ENCODE assay signal across 8 mouse cellular contexts in genomic region chr1:181841396-181841795, GRCm38 (mm10). TPM values are rescaled to one million over a fixed set of nuclear protein-coding genes. Genes with fewer than 3 reads are reported as not detected.
DNase-seq lines count a peak whose midpoint lies in the region; ATAC-seq lines count a peak whose summit lies in the region.

No protein-coding gene starts in this region.

- peak overlapping the region; percentile 85 for H3K9ac ChIP-seq in lung, embryonic 15.5 days
- H3K9ac ChIP-seq in stomach, embryonic 15.5 days = peak overlapping the region; percentile 76

- H3K4me3 ChIP-seq in lung, embryonic 15.5 days = peak overlapping the region; percentile 77
- H3K4me3 ChIP-seq in stomach, embryonic 15.5 days (replicated peaks) = peak overlapping the region; percentile 71

- WGBS in lung, embryonic 15.5 days = under 1% methylated on average over 16 of the region's 16 CpGs
- WGBS in stomach, embryonic 15.5 days = under 1% methylated on average over 16 of the region's 16 CpGs

- peak overlapping the region; percentile 99 for H3K27ac ChIP-seq in lung, embryonic 15.5 days
- peak overlapping the region; percentile 98 for H3K27ac ChIP-seq in stomach, embryonic 15.5 days

- H3K4me2 ChIP-seq in lung, embryonic 15.5 days = peak overlapping the region; percentile 81
- peak overlapping the region; percentile 78 for H3K4me2 ChIP-seq in stomach, embryonic 15.5 days

- no peaks in the 10 kb centered on the region for H3K27me3 ChIP-seq in lung, embryonic 15.5 days
- no peaks in the 10 kb centered on the region for H3K27me3 ChIP-seq in stomach, embryonic 15.5 days (replicated peaks)

- H3K9me3 ChIP-seq in lung, embryonic 15.5 days = no peaks in the 10 kb centered on the region
- H3K9me3 ChIP-seq in stomach, embryonic 15.5 days = no peaks in the 10 kb centered on the region

- H3K36me3 ChIP-seq in lung, embryonic 15.5 days = peaks cover 6% of the 10 kb centered on the region
- peaks cover 4% of the 10 kb centered on the region for H3K36me3 ChIP-seq in stomach, embryonic 15.5 days

- ATAC-seq in lung, embryonic 15.5 days (ENCODE audit: borderline replicate concordance, extremely low read depth, low FRiP score, low TSS enrichment) = peak; percentile 0; the same call in 1 of the 2 replicates
- ATAC-seq in erythroid progenitor cell, adult 5-6 weeks (replicated peaks; ENCODE audit: low FRiP score, poor library complexity, severe bottlenecking) = peak; percentile 30
- ATAC-seq in stomach, embryonic 15.5 days (ENCODE audit: insufficient read depth, low FRiP score, low read depth) = 0 out of 2 replicates have a peak, but pooled peaks have one; percentile 0

- DNase-seq in lung, postnatal 10 days = no peak
- peak; percentile 44 for DNase-seq in liver
- no peak for DNase-seq in urinary bladder, postnatal 25 days (ENCODE audit: low spot score)
- DNase-seq in cerebellum, postnatal 10 days = no peak
- DNase-seq in ovary, adult 18-20 months (ENCODE audit: low spot score) = no peak

- peaks cover 28% of the 10 kb centered on the region for H3K4me1 ChIP-seq in lung, embryonic 15.5 days
- peaks cover 11% of the 10 kb centered on the region; the same call in 1 of the 2 replicates for H3K4me1 ChIP-seq in stomach, embryonic 15.5 days

RNA-seq across cellular contexts. Expression of gene Lbr, which starts 1.4 kb away (rescaled TPM):
- 131 and 137 TPM in 2 replicates for polyA plus RNA-seq in lung, embryonic 15.5 days (2015; fragmentation: Nextera tagmentation; extraction: Ambion mirVana)
- total RNA-seq in erythroid progenitor cell, adult 5-6 weeks (2015; ENCODE audit: low replicate concordance) = 1,180 and 1,371 TPM in 2 replicates
- 1,191 and 1,354 TPM in 2 replicates for total RNA-seq in erythroid progenitor cell, adult 5-6 weeks (2017; ENCODE audit: low replicate concordance)
- polyA plus RNA-seq in stomach, embryonic 15.5 days (2015; fragmentation: Nextera tagmentation; extraction: Ambion mirVana) = 127 and 133 TPM in 2 replicates
